Mouse (Mus musculus) limb, embryonic 11.5 days (tissue): Measurements from ENCODE around the gene Gadd45gip1. TPM values are rescaled to one million over a fixed set of nuclear protein-coding genes. Genes with fewer than 3 reads are reported as not detected.

Experiments
- ATAC-seq: fragments of 200-750 bp; cut with Nextera tagmentation; 2 replicates; pipeline ENCODE4 v1.8.0; 2017; ENCODE audit warnings: low read depth; ENCODE audit not compliant: insufficient number of reproducible peaks, low FRiP score, low TSS enrichment
- DNase-seq: peaks from one replicate; pipeline ENCODE4 v3.0.0-alpha.2; 2015; ENCODE audit warnings: low spot score
- H3K27ac ChIP-seq: fragments of 300-500 bp; sonication (generic); replicated peaks from 2 replicates; pipeline ENCODE4 v1.5.1; 2014; ENCODE audit warnings: low read depth, mild to moderate bottlenecking, low read length
- H3K27me3 ChIP-seq: fragments of 300-500 bp; sonication (generic); 2 replicates; pipeline ENCODE4 v1.6.1; 2014; ENCODE audit warnings: mild to moderate bottlenecking, low read length, mixed read lengths; ENCODE audit not compliant: control insufficient read depth, insufficient read depth
- H3K36me3 ChIP-seq: fragments of 300-500 bp; sonication (generic); 2 replicates; pipeline ENCODE4 v1.6.1; 2014; ENCODE audit warnings: mild to moderate bottlenecking, low read length, moderate library complexity, mixed read lengths; ENCODE audit not compliant: control insufficient read depth, insufficient read depth
- H3K4me1 ChIP-seq: fragments of 300-500 bp; sonication (generic); 2 replicates; pipeline ENCODE4 v1.6.1; 2014; ENCODE audit warnings: low read length, mixed read lengths; ENCODE audit not compliant: control insufficient read depth, insufficient read depth
- H3K4me2 ChIP-seq: fragments of 300-500 bp; sonication (generic); 2 replicates; pipeline ENCODE4 v1.6.1; 2014; ENCODE audit warnings: low read depth, mild to moderate bottlenecking, moderate library complexity; ENCODE audit not compliant: severe bottlenecking
- H3K4me3 ChIP-seq: fragments of 300-500 bp; sonication (generic); 2 replicates; pipeline ENCODE4 v1.5.1; 2014; ENCODE audit warnings: low read depth, low read length
- H3K9ac ChIP-seq: fragments of 300-500 bp; sonication (generic); 2 replicates; pipeline ENCODE4 v1.6.1; 2014; ENCODE audit warnings: mild to moderate bottlenecking, low read length
- H3K9me3 ChIP-seq: fragments of 300-500 bp; sonication (generic); 2 replicates; pipeline ENCODE4 v1.6.1; 2016; ENCODE audit warnings: low read length; ENCODE audit not compliant: control insufficient read depth
- WGBS: fragments of 180-500 bp; shearing (Covaris S2); extraction: QIAGEN DNeasy Blood & Tissue Kit; methylation state at CpG from one replicate; pipeline ENCODE4 v1.1.7; 2014; 5-methylcytosine and 5-hydroxymethylcytosine counted together
- polyA plus RNA-seq: library from polyadenylated mRNA; unstranded; fragments of >200 nt; fragmentation: Nextera tagmentation; extraction: Ambion mirVana; gene quantifications from 2 replicates; pipeline ENCODE4 v1.2.1, GENCODE M21; 2014

The Gadd45gip1 gene
- polyA plus RNA-seq, 1 experiment from 2014 or later, result 45.0 TPM

- H3K4me2 ChIP-seq, result peak within 1 kb of the TSS; percentile 93
- H3K27ac ChIP-seq, result peak within 1 kb of the TSS; percentile 42; the same call in 1 of the 2 replicates
- H3K4me3 ChIP-seq, result peak within 1 kb of the TSS; percentile 63
- H3K9ac ChIP-seq, result peak within 1 kb of the TSS; percentile 91
- H3K4me1 ChIP-seq, result peaks cover 15% of the 10 kb centered on the region; the same call in 1 of the 2 replicates
- no peaks in the 10 kb centered on the region for H3K36me3 ChIP-seq
- ATAC-seq (no peak), DNase-seq (peak; percentile 72)
- peaks cover 73% of the 10 kb centered on the region for H3K27me3 ChIP-seq
- WGBS, result 2% methylated on average over 52 of the region's 125 CpGs
- H3K9me3 ChIP-seq, result no peaks in the 10 kb centered on the region
These were observed 31.1 kb upstream of the Gadd45gip1 start, which contains the start of gene Nfix for GRCm38 (mm10) chr8:84799999-84800831. Gene Nfix, minus strand, starts transcription at chr8:84800344.

GRCm38 (mm10) chr8:84806031-84806430 is 25.3 kb upstream of the Gadd45gip1 start:
- peaks cover 2% of the 10 kb centered on the region; the same call in 1 of the 2 replicates for H3K9me3 ChIP-seq
- no peak overlapping the region for H3K4me3 ChIP-seq
- H3K36me3 ChIP-seq, result no peaks in the 10 kb centered on the region
- H3K4me1 ChIP-seq, result peaks cover 3% of the 10 kb centered on the region
- 93% methylated on average over 5 of the region's 5 CpGs for WGBS
- no peak overlapping the region for H3K4me2 ChIP-seq
- H3K27ac ChIP-seq, result no peak overlapping the region
- peaks cover 50% of the 10 kb centered on the region for H3K27me3 ChIP-seq
- DNase-seq, result no peak
- ATAC-seq, result no peak
- H3K9ac ChIP-seq, result no peak overlapping the region

- Histone ChIP-seq H3K9ac (no peak overlapping the region), H3K36me3 (no peaks in the 10 kb centered on the region), H3K27ac (no peak overlapping the region), H3K4me3 (no peak overlapping the region), H3K27me3 (peaks cover 37% of the 10 kb centered on the region), H3K4me2 (no peak overlapping the region), H3K9me3 (peaks cover 2% of the 10 kb centered on the region; the same call in 1 of the 2 replicates), H3K4me1 (peaks cover 3% of the 10 kb centered on the region; the same call in 1 of the 2 replicates)
- DNase-seq, result no peak
- WGBS, result 59% methylated on average over 12 of the region's 12 CpGs
- no peak for ATAC-seq
These were observed 22.0 kb upstream of the Gadd45gip1 start for GRCm38 (mm10) chr8:84809109-84809940.

GRCm38 (mm10) chr8:84809941-84810280 is 21.4 kb upstream of the Gadd45gip1 start:
- Histone ChIP-seq H3K27me3 (peaks cover 36% of the 10 kb centered on the region), H3K4me1 (peaks cover 3% of the 10 kb centered on the region; the same call in 1 of the 2 replicates), H3K9ac (no peak overlapping the region), H3K27ac (no peak overlapping the region), H3K36me3 (no peaks in the 10 kb centered on the region), H3K4me2 (no peak overlapping the region), H3K4me3 (no peak overlapping the region), H3K9me3 (peaks cover 2% of the 10 kb centered on the region; the same call in 1 of the 2 replicates)
- WGBS, result 75% methylated on average over 5 of the region's 5 CpGs
- DNase-seq, result no peak
- no peak for ATAC-seq

GRCm38 (mm10) chr8:84810896-84811295 is 20.4 kb upstream of the Gadd45gip1 start:
- Histone ChIP-seq H3K9ac (0 out of 2 replicates have a peak overlapping the region, but pooled peaks have one; percentile 19), H3K27me3 (peaks cover 31% of the 10 kb centered on the region), H3K4me3 (peak overlapping the region; percentile 22), H3K9me3 (peaks cover 2% of the 10 kb centered on the region; the same call in 1 of the 2 replicates), H3K4me1 (peaks cover 3% of the 10 kb centered on the region; the same call in 1 of the 2 replicates), H3K4me2 (peak overlapping the region; percentile 48), H3K36me3 (no peaks in the 10 kb centered on the region), H3K27ac (no peak overlapping the region)
- ATAC-seq, result peak; percentile 75
- WGBS, result under 1% methylated on average over 32 of the region's 32 CpGs
- DNase-seq, result peak; percentile 97

- Histone ChIP-seq H3K27ac (no peak overlapping the region), H3K27me3 (peaks cover 27% of the 10 kb centered on the region), H3K4me2 (peak overlapping the region; percentile 48), H3K4me1 (peaks cover 3% of the 10 kb centered on the region; the same call in 1 of the 2 replicates), H3K9ac (0 out of 2 replicates have a peak overlapping the region, but pooled peaks have one; percentile 19), H3K36me3 (no peaks in the 10 kb centered on the region), H3K4me3 (peak overlapping the region; percentile 22), H3K9me3 (no peaks in the 10 kb centered on the region; the same call in 1 of the 2 replicates)
- 30% methylated on average over 10 of the region's 10 CpGs for WGBS
- no peak for DNase-seq
- no peak for ATAC-seq
These were observed 20.0 kb upstream of the Gadd45gip1 start for GRCm38 (mm10) chr8:84811303-84811702.

GRCm38 (mm10) chr8:84813059-84813458 is 18.3 kb upstream of the Gadd45gip1 start:
- no peaks in the 10 kb centered on the region for H3K36me3 ChIP-seq
- no peak overlapping the region for H3K27ac ChIP-seq
- no peak for ATAC-seq
- H3K4me1 ChIP-seq, result peaks cover 3% of the 10 kb centered on the region; the same call in 1 of the 2 replicates
- peaks cover 27% of the 10 kb centered on the region for H3K27me3 ChIP-seq
- DNase-seq, result peak; percentile 89
- no peak overlapping the region for H3K9ac ChIP-seq
- no peaks in the 10 kb centered on the region for H3K9me3 ChIP-seq
- no peak overlapping the region for H3K4me2 ChIP-seq
- H3K4me3 ChIP-seq, result no peak overlapping the region
- WGBS, result 2% methylated on average over 5 of the region's 5 CpGs

- no peak for ATAC-seq
- Histone ChIP-seq H3K4me1 (peaks cover 3% of the 10 kb centered on the region; the same call in 1 of the 2 replicates), H3K36me3 (no peaks in the 10 kb centered on the region), H3K4me3 (no peak overlapping the region), H3K27ac (no peak overlapping the region), H3K27me3 (peaks cover 20% of the 10 kb centered on the region), H3K4me2 (no peak overlapping the region), H3K9ac (no peak overlapping the region), H3K9me3 (no peaks in the 10 kb centered on the region)
- DNase-seq, result no peak
- WGBS, result 95% methylated on average over 3 of the region's 3 CpGs
These were observed 17.5 kb upstream of the Gadd45gip1 start for GRCm38 (mm10) chr8:84813830-84814229.
